Mouse (Mus musculus): ENCODE measurements at regions not wholly inside any gene's neighbourhood (a gene's known extent, or its start where the extent isn't known, plus 50 kb on each side); places are given as distances from the start of the nearest gene placed in this dataset.

GRCm38 (mm10) chr6:49893113-49893512 is 70.6 kb downstream of the Npy start:
- Histone ChIP-seq H3K36me3 (ENCODE audit: control insufficient read depth, insufficient read depth, low read length) (no peaks in the 10 kb centered on the region), H3K4me2 (ENCODE audit: low read depth, low read length) (no peak overlapping the region), H3K4me1 (replicated peaks; ENCODE audit: control insufficient read depth, insufficient read depth, low read length) (no peaks in the 10 kb centered on the region), H3K27ac (ENCODE audit: low read length) (no peak overlapping the region), H3K4me3 (ENCODE audit: low read length) (no peak overlapping the region), H3K27me3 (ENCODE audit: control insufficient read depth, insufficient read depth, low read depth, low read length) (no peaks in the 10 kb centered on the region), H3K9ac (ENCODE audit: low read length) (no peak overlapping the region), H3K9me3 (ENCODE audit: control insufficient read depth, low read length) (peaks cover 3% of the 10 kb centered on the region; the same call in 1 of the 2 replicates)
- 78% methylated on average over 7 of the region's 7 CpGs for WGBS
- no peak for ATAC-seq (ENCODE audit: low read depth)

- ATAC-seq (ENCODE audit: low read depth) = no peak
- Histone ChIP-seq H3K27ac (ENCODE audit: low read length) (no peak overlapping the region), H3K4me3 (ENCODE audit: low read length) (no peak overlapping the region), H3K4me1 (replicated peaks; ENCODE audit: control insufficient read depth, insufficient read depth, low read length) (no peaks in the 10 kb centered on the region), H3K27me3 (ENCODE audit: control insufficient read depth, insufficient read depth, low read depth, low read length) (no peaks in the 10 kb centered on the region), H3K9ac (ENCODE audit: low read length) (no peak overlapping the region), H3K4me2 (ENCODE audit: low read depth, low read length) (no peak overlapping the region), H3K9me3 (ENCODE audit: control insufficient read depth, low read length) (peaks cover 3% of the 10 kb centered on the region; the same call in 1 of the 2 replicates), H3K36me3 (ENCODE audit: control insufficient read depth, insufficient read depth, low read length) (no peaks in the 10 kb centered on the region)
- 85% methylated on average over 3 of the region's 3 CpGs for WGBS
Measured at GRCm38 (mm10) chr6:49899146-49899545, 76.6 kb downstream of the Npy start.

GRCm38 (mm10) chr6:49901512-49901911 is 79.0 kb downstream of the Npy start:
- no peak overlapping the region for H3K4me2 ChIP-seq (ENCODE audit: low read depth, low read length)
- H3K27me3 ChIP-seq (ENCODE audit: control insufficient read depth, insufficient read depth, low read depth, low read length) = no peaks in the 10 kb centered on the region
- no peak for ATAC-seq (ENCODE audit: low read depth)
- 73% methylated on average over 6 of the region's 6 CpGs for WGBS
- H3K9ac ChIP-seq (ENCODE audit: low read length) = no peak overlapping the region
- H3K36me3 ChIP-seq (ENCODE audit: control insufficient read depth, insufficient read depth, low read length) = no peaks in the 10 kb centered on the region
- H3K4me3 ChIP-seq (ENCODE audit: low read length) = no peak overlapping the region
- no peaks in the 10 kb centered on the region for H3K4me1 ChIP-seq (replicated peaks; ENCODE audit: control insufficient read depth, insufficient read depth, low read length)
- H3K27ac ChIP-seq (ENCODE audit: low read length) = no peak overlapping the region
- H3K9me3 ChIP-seq (ENCODE audit: control insufficient read depth, low read length) = no peaks in the 10 kb centered on the region

- 69% methylated on average over 6 of the region's 6 CpGs for WGBS
- Histone ChIP-seq H3K4me3 (ENCODE audit: low read length) (no peak overlapping the region), H3K9ac (ENCODE audit: low read length) (no peak overlapping the region), H3K27ac (ENCODE audit: low read length) (no peak overlapping the region), H3K4me1 (replicated peaks; ENCODE audit: control insufficient read depth, insufficient read depth, low read length) (no peaks in the 10 kb centered on the region), H3K27me3 (ENCODE audit: control insufficient read depth, insufficient read depth, low read depth, low read length) (no peaks in the 10 kb centered on the region), H3K36me3 (ENCODE audit: control insufficient read depth, insufficient read depth, low read length) (no peaks in the 10 kb centered on the region), H3K4me2 (ENCODE audit: low read depth, low read length) (no peak overlapping the region), H3K9me3 (ENCODE audit: control insufficient read depth, low read length) (no peaks in the 10 kb centered on the region)
- ATAC-seq (ENCODE audit: low read depth) = no peak
Measured at GRCm38 (mm10) chr6:49904001-49904400, 81.5 kb downstream of the Npy start.

GRCm38 (mm10) chr6:49906456-49906855 is 83.9 kb downstream of the Npy start:
- ATAC-seq (ENCODE audit: low read depth) = no peak

GRCm38 (mm10) chr6:49919089-49919812 is 96.7 kb downstream of the Npy start:
- Histone ChIP-seq H3K9ac (ENCODE audit: low read length) (no peak overlapping the region), H3K4me1 (replicated peaks; ENCODE audit: control insufficient read depth, insufficient read depth, low read length) (no peaks in the 10 kb centered on the region), H3K4me3 (ENCODE audit: low read length) (no peak overlapping the region), H3K27me3 (ENCODE audit: control insufficient read depth, insufficient read depth, low read depth, low read length) (no peaks in the 10 kb centered on the region), H3K27ac (ENCODE audit: low read length) (no peak overlapping the region), H3K9me3 (ENCODE audit: control insufficient read depth, low read length) (no peaks in the 10 kb centered on the region), H3K4me2 (ENCODE audit: low read depth, low read length) (no peak overlapping the region), H3K36me3 (ENCODE audit: control insufficient read depth, insufficient read depth, low read length) (no peaks in the 10 kb centered on the region)
- ATAC-seq (ENCODE audit: low read depth) = no peak
- 35% methylated on average over 7 of the region's 7 CpGs for WGBS

More at GRCm38 (mm10) chr6:49906456-49906855, 83.9 kb downstream of the Npy start:
- Histone ChIP-seq H3K4me2 (ENCODE audit: low read depth, low read length) (no peak overlapping the region), H3K9ac (ENCODE audit: low read length) (no peak overlapping the region), H3K4me1 (replicated peaks; ENCODE audit: control insufficient read depth, insufficient read depth, low read length) (no peaks in the 10 kb centered on the region), H3K27ac (ENCODE audit: low read length) (no peak overlapping the region), H3K4me3 (ENCODE audit: low read length) (no peak overlapping the region), H3K27me3 (ENCODE audit: control insufficient read depth, insufficient read depth, low read depth, low read length) (no peaks in the 10 kb centered on the region), H3K9me3 (ENCODE audit: control insufficient read depth, low read length) (no peaks in the 10 kb centered on the region), H3K36me3 (ENCODE audit: control insufficient read depth, insufficient read depth, low read length) (no peaks in the 10 kb centered on the region)
- 68% methylated on average over 2 of the region's 2 CpGs for WGBS

- Histone ChIP-seq H3K27ac (ENCODE audit: low read length) (no peak overlapping the region), H3K27me3 (ENCODE audit: control insufficient read depth, insufficient read depth, low read depth, low read length) (no peaks in the 10 kb centered on the region), H3K4me3 (ENCODE audit: low read length) (no peak overlapping the region), H3K9me3 (ENCODE audit: control insufficient read depth, low read length) (no peaks in the 10 kb centered on the region), H3K9ac (ENCODE audit: low read length) (no peak overlapping the region), H3K4me1 (replicated peaks; ENCODE audit: control insufficient read depth, insufficient read depth, low read length) (no peaks in the 10 kb centered on the region), H3K4me2 (ENCODE audit: low read depth, low read length) (no peak overlapping the region), H3K36me3 (ENCODE audit: control insufficient read depth, insufficient read depth, low read length) (no peaks in the 10 kb centered on the region)
- 85% methylated on average over 1 of the region's 1 CpGs for WGBS
- no peak for ATAC-seq (ENCODE audit: low read depth)
Measured at GRCm38 (mm10) chr6:49919813-49920170, 97.3 kb downstream of the Npy start.

GRCm38 (mm10) chr6:49924296-49924695 is 101.8 kb downstream of the Npy start:
- H3K4me2 ChIP-seq (ENCODE audit: low read depth, low read length) = no peak overlapping the region

GRCm38 (mm10) chr6:49928075-49928474 is 105.6 kb downstream of the Npy start:
- no peak for ATAC-seq (ENCODE audit: low read depth)
- Histone ChIP-seq H3K36me3 (ENCODE audit: control insufficient read depth, insufficient read depth, low read length) (no peaks in the 10 kb centered on the region), H3K27me3 (ENCODE audit: control insufficient read depth, insufficient read depth, low read depth, low read length) (no peaks in the 10 kb centered on the region), H3K9ac (ENCODE audit: low read length) (no peak overlapping the region), H3K4me1 (replicated peaks; ENCODE audit: control insufficient read depth, insufficient read depth, low read length) (peaks cover 4% of the 10 kb centered on the region), H3K9me3 (ENCODE audit: control insufficient read depth, low read length) (peaks cover 3% of the 10 kb centered on the region; the same call in 1 of the 2 replicates), H3K27ac (ENCODE audit: low read length) (no peak overlapping the region), H3K4me3 (ENCODE audit: low read length) (no peak overlapping the region), H3K4me2 (ENCODE audit: low read depth, low read length) (no peak overlapping the region)
- WGBS = 63% methylated on average over 4 of the region's 4 CpGs

More at GRCm38 (mm10) chr6:49924296-49924695, 101.8 kb downstream of the Npy start:
- Histone ChIP-seq H3K9me3 (ENCODE audit: control insufficient read depth, low read length) (no peaks in the 10 kb centered on the region), H3K27ac (ENCODE audit: low read length) (no peak overlapping the region), H3K27me3 (ENCODE audit: control insufficient read depth, insufficient read depth, low read depth, low read length) (no peaks in the 10 kb centered on the region), H3K4me1 (replicated peaks; ENCODE audit: control insufficient read depth, insufficient read depth, low read length) (no peaks in the 10 kb centered on the region), H3K4me3 (ENCODE audit: low read length) (no peak overlapping the region), H3K36me3 (ENCODE audit: control insufficient read depth, insufficient read depth, low read length) (no peaks in the 10 kb centered on the region), H3K9ac (ENCODE audit: low read length) (no peak overlapping the region)
- 72% methylated on average over 5 of the region's 5 CpGs for WGBS
- no peak for ATAC-seq (ENCODE audit: low read depth)
